Mouse (Mus musculus) neural tube, embryonic 10.5 days (tissue): ENCODE data around the gene Anapc16.

ENCODE experiments used
- DNase-seq: peaks from one replicate; pipeline ENCODE4 v3.0.0-alpha.2; 2017; ENCODE audit warnings: low spot score; ENCODE audit errors: extremely low spot score

The Anapc16 gene

GRCm38 (mm10) chr10:60002673-60003212 lies at the start of gene Anapc16, which contains the start of gene Ascc1:
Gene Anapc16, minus strand, starts transcription at chr10:60003135.
Gene Ascc1, plus strand, starts transcription at chr10:60002805.
- peak; percentile 99 for DNase-seq

- DNase-seq: no peak
These were observed 47.6 kb upstream of the Anapc16 start for GRCm38 (mm10) chr10:60050581-60050980.

- DNase-seq: no peak
These were observed 43.8 kb upstream of the Anapc16 start for GRCm38 (mm10) chr10:60046696-60047095.

- no peak for DNase-seq
These were observed 39.5 kb upstream of the Anapc16 start for GRCm38 (mm10) chr10:60042350-60042922.

GRCm38 (mm10) chr10:60035744-60036143 lies 32.8 kb upstream of the Anapc16 start:
- no peak for DNase-seq

- no peak for DNase-seq
These were observed 31.7 kb upstream of the Anapc16 start for GRCm38 (mm10) chr10:60034621-60035020.

GRCm38 (mm10) chr10:60033064-60033463 lies 30.1 kb upstream of the Anapc16 start:
- no peak for DNase-seq

GRCm38 (mm10) chr10:60032622-60033021 lies 29.7 kb upstream of the Anapc16 start:
- DNase-seq: no peak

GRCm38 (mm10) chr10:60031985-60032384 lies 29.1 kb upstream of the Anapc16 start:
- no peak for DNase-seq

GRCm38 (mm10) chr10:60031562-60031961 lies 28.6 kb upstream of the Anapc16 start:
- DNase-seq: no peak

- DNase-seq: no peak
These were observed 26.5 kb upstream of the Anapc16 start for GRCm38 (mm10) chr10:60029387-60029786.

GRCm38 (mm10) chr10:60028979-60029378 lies 26.0 kb upstream of the Anapc16 start:
- DNase-seq: no peak

GRCm38 (mm10) chr10:60028181-60028580 lies 25.2 kb upstream of the Anapc16 start:
- DNase-seq: no peak

- no peak for DNase-seq
These were observed 24.7 kb upstream of the Anapc16 start for GRCm38 (mm10) chr10:60027619-60028084.

GRCm38 (mm10) chr10:60026759-60027395 lies 23.9 kb upstream of the Anapc16 start:
- no peak for DNase-seq

GRCm38 (mm10) chr10:60023751-60024150 lies 20.8 kb upstream of the Anapc16 start:
- no peak for DNase-seq

- no peak for DNase-seq
These were observed 16.4 kb upstream of the Anapc16 start for GRCm38 (mm10) chr10:60019299-60019698.

GRCm38 (mm10) chr10:60016223-60016622 lies 13.3 kb upstream of the Anapc16 start:
- DNase-seq: no peak

- no peak for DNase-seq
These were observed 6.2 kb upstream of the Anapc16 start for GRCm38 (mm10) chr10:60009115-60009514.

- no peak for DNase-seq
These were observed 2.3 kb upstream of the Anapc16 start for GRCm38 (mm10) chr10:60005264-60005663.

GRCm38 (mm10) chr10:60003847-60004246 lies 912 bp upstream of the Anapc16 start:
- no peak for DNase-seq

GRCm38 (mm10) chr10:60003213-60003752 lies 348 bp upstream of the Anapc16 start:
- DNase-seq: no peak
